Mouse (Mus musculus): ENCODE measurements at regions not wholly inside any gene's neighbourhood (a gene's known extent, or its start where the extent isn't known, plus 50 kb on each side); places are given as distances from the start of the nearest gene placed in this dataset.

- no peak for DNase-seq
Measured at GRCm38 (mm10) chr10:8667244-8667643, 148.6 kb upstream of the Ust start.

- DNase-seq: no peak
Measured at GRCm38 (mm10) chr10:8658934-8659294, 140.3 kb upstream of the Ust start.

- DNase-seq: peak; percentile 65
Measured at GRCm38 (mm10) chr10:8658024-8658933, 139.7 kb upstream of the Ust start.

- no peak for DNase-seq
Measured at GRCm38 (mm10) chr10:8657176-8658023, 138.8 kb upstream of the Ust start.

GRCm38 (mm10) chr10:8653651-8654050, 135.0 kb upstream of the Ust start:
- no peak for DNase-seq

- no peak for DNase-seq
Measured at GRCm38 (mm10) chr10:8642266-8642665, 123.6 kb upstream of the Ust start.

- DNase-seq: no peak
Measured at GRCm38 (mm10) chr10:8624229-8624911, 105.7 kb upstream of the Ust start.

GRCm38 (mm10) chr10:8618676-8619075, 100.1 kb upstream of the Ust start:
- DNase-seq: peak; percentile 40

- DNase-seq: no peak
Measured at GRCm38 (mm10) chr10:8615452-8616025, 96.9 kb upstream of the Ust start.

- no peak for DNase-seq
Measured at GRCm38 (mm10) chr10:8589871-8590533, 71.4 kb upstream of the Ust start.

- DNase-seq: no peak
Measured at GRCm38 (mm10) chr10:8589106-8589505, 70.5 kb upstream of the Ust start.

GRCm38 (mm10) chr10:8584389-8584908, 65.8 kb upstream of the Ust start:
- DNase-seq: no peak

- no peak for DNase-seq
Measured at GRCm38 (mm10) chr10:8583552-8584388, 65.1 kb upstream of the Ust start.

- DNase-seq: no peak
Measured at GRCm38 (mm10) chr10:8580298-8580697, 61.7 kb upstream of the Ust start.

GRCm38 (mm10) chr10:8577642-8578356, 59.2 kb upstream of the Ust start:
- DNase-seq: no peak

Measured in adrenal gland, postnatal 14 days (tissue).